Mouse (Mus musculus) liver, embryonic 14.5 days (tissue): ENCODE measurements at regions not wholly inside any gene's neighbourhood (a gene's known extent, or its start where the extent isn't known, plus 50 kb on each side); places are given as distances from the start of the nearest gene placed in this dataset.

Experiments
- CTCF ChIP-seq: IDR thresholded peaks from 2 replicates; pipeline ENCODE4 v1.5.1; 2016; ENCODE audit warnings: antibody characterized with exemption, low read depth, control low read depth
- EP300 ChIP-seq: IDR thresholded peaks from 2 replicates; pipeline ENCODE4 v1.6.1; 2016; ENCODE audit warnings: antibody characterized with exemption, low read depth

GRCm38 (mm10) chr5:73930205-73930604 lies 138.0 kb downstream of the Usp46 start:
- TF ChIP-seq EP300, result no peak
- TF ChIP-seq CTCF, result no peak
